Mouse (Mus musculus) heart, adult 2 months (tissue): ENCODE data around the gene Nuak1.
A peak's percentile ranks its signal among the peaks of the same experiment; 100 is the strongest.

Experiments used
- CTCF ChIP-seq: fragments of 200-600 bp; IDR thresholded peaks from 2 replicates; pipeline ENCODE4 v1.8.1; 2022; ENCODE audit warnings: antibody characterized with exemption, mild to moderate bottlenecking, moderate library complexity
- EP300 ChIP-seq: fragments of 200-500 bp; IDR thresholded peaks from 2 replicates; pipeline ENCODE4 v1.6.1; 2011; ENCODE audit warnings: low read depth, low read length, control low read depth; ENCODE audit not compliant: insufficient read depth
- POLR2A ChIP-seq: fragments of 200-500 bp; IDR thresholded peaks from 2 replicates; pipeline ENCODE4 v1.6.1; 2011; ENCODE audit warnings: mild to moderate bottlenecking, low read depth, low read length, control low read depth; ENCODE audit not compliant: insufficient read depth

DNA sequence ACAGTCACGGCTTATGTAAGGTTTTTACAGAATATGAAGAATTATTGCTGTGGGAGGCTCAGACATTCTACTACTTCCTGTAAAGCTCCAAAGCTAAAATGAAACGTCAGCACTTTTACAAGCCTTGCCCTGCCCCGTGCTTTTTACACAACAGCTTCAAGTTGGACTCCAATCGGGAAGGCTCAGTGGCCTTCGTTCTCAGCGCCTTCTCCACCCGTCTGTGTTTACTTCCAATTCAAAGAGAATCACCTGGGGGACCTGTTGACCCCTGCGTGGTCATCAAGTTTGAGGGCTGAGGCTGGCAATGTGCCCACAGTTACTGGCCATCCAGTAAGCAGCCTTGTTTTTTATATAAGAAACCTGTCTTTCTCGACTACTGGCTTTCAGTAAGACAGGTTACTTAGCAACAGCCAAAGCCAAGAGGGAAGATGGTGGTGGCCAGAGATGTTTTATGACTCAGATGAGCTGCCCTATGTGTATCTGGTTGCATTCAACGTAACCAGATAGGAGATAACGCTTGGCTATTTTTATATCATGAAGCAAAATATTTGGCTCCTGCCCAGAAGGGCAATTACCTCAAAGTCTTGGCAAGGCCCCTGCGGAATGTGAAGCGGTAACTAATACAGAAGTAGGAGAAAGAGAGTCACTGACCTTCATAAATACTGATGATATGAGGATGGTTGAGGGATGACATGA is 31.3 kb downstream of the Nuak1 start:
- TF ChIP-seq CTCF (no peak), POLR2A (no peak), EP300 (0 out of 2 replicates have a peak, but pooled peaks have one; percentile 29)
